Mouse (Mus musculus) C2C12 (cell line): ENCODE data around the gene Pde11a.

ENCODE experiments used
- CEBPB ChIP-seq: IDR thresholded peaks from one replicate; pipeline ENCODE4 v1.6.1; 2011; ENCODE audit warnings: low read depth, mild to moderate bottlenecking, control low read depth, moderate library complexity
- CTCF ChIP-seq: IDR thresholded peaks from one replicate; pipeline ENCODE4 v1.5.1; 2011; ENCODE audit not compliant: control insufficient read depth, insufficient read depth, insufficient read length
- MAX ChIP-seq: IDR thresholded peaks from one replicate; pipeline ENCODE4 v1.6.1; 2011; ENCODE audit warnings: mild to moderate bottlenecking, control low read depth
- MYOG ChIP-seq: IDR thresholded peaks from one replicate; pipeline ENCODE4 v1.6.1; 2011; ENCODE audit not compliant: control insufficient read depth, insufficient read length; ENCODE audit errors: extremely low read depth
- USF1 ChIP-seq: IDR thresholded peaks from one replicate; pipeline ENCODE4 v1.6.1; 2011; ENCODE audit warnings: low read depth, mild to moderate bottlenecking, control low read depth, moderate library complexity

- TF ChIP-seq CTCF = no peak
- TF ChIP-seq CEBPB = no peak
- no peak for TF ChIP-seq MAX
- no peak for TF ChIP-seq USF1
- TF ChIP-seq MYOG = no peak
Observed at GRCm38 (mm10) chr2:76067144-76067543, 271.4 kb downstream of the Pde11a start.
